Mouse (Mus musculus) heart, embryonic 14.5 days (tissue): Measurements from ENCODE around the gene Smpd3. TPM values are rescaled to one million over a fixed set of nuclear protein-coding genes. Genes with fewer than 3 reads are reported as not detected.

ENCODE experiments used
- ATAC-seq: fragments of 200-750 bp; cut with Nextera tagmentation; 2 replicates; pipeline ENCODE4 v1.8.0; 2017; ENCODE audit warnings: low read depth, moderate TSS enrichment; ENCODE audit not compliant: insufficient number of reproducible peaks, insufficient read depth, low FRiP score
- H3K27ac ChIP-seq, 2 experiments: fragments of 200-500 bp in 1 of 2; fragments of 300-500 bp in 1 of 2; sonication (generic) in 1 of 2; replicated peaks in 1 of 2; 2 replicates each; pipeline ENCODE4 v1.5.1; 2012 to 2014; ENCODE audit warnings: low read depth in 2 of 2, low read length in 2 of 2, control low read depth in 1 of 2, mild to moderate bottlenecking in 1 of 2, mixed read lengths in 1 of 2; ENCODE audit not compliant: control insufficient read depth in 1 of 2, insufficient read depth in 1 of 2
- H3K27me3 ChIP-seq: fragments of 300-500 bp; sonication (generic); 2 replicates; pipeline ENCODE4 v1.6.1; 2014; ENCODE audit warnings: mild to moderate bottlenecking, low read length, control low read depth; ENCODE audit not compliant: control insufficient read depth, insufficient read depth
- H3K36me3 ChIP-seq: fragments of 300-500 bp; sonication (generic); 2 replicates; pipeline ENCODE4 v1.6.1; 2014; ENCODE audit warnings: mild to moderate bottlenecking, control low read depth, low read length, mixed read lengths; ENCODE audit not compliant: control insufficient read depth, insufficient read depth
- H3K4me1 ChIP-seq, 2 experiments: fragments of 200-500 bp in 1 of 2; fragments of 300-500 bp in 1 of 2; sonication (generic) in 1 of 2; 2 replicates each; pipeline ENCODE4 v1.6.1; 2012 to 2014; ENCODE audit warnings: low read length in 2 of 2, control low read depth in 1 of 2, mixed read lengths in 1 of 2; ENCODE audit not compliant: control insufficient read depth in 2 of 2, insufficient read depth in 2 of 2
- H3K4me2 ChIP-seq: fragments of 300-500 bp; sonication (generic); 2 replicates; pipeline ENCODE4 v1.6.1; 2014; ENCODE audit warnings: mild to moderate bottlenecking, low read length
- H3K4me3 ChIP-seq, 2 experiments: fragments of 200-500 bp in 1 of 2; fragments of 300-500 bp in 1 of 2; sonication (generic) in 1 of 2; 2 replicates each; pipeline ENCODE4 v1.5.1; 2012 to 2014; ENCODE audit warnings: low read length in 2 of 2, mild to moderate bottlenecking in 2 of 2, control low read depth in 1 of 2, low read depth in 1 of 2, moderate library complexity in 1 of 2; ENCODE audit not compliant: control insufficient read depth in 1 of 2, insufficient read depth in 1 of 2
- H3K9ac ChIP-seq: fragments of 300-500 bp; sonication (generic); 2 replicates; pipeline ENCODE4 v1.6.1; 2014; ENCODE audit warnings: mild to moderate bottlenecking, low read length
- H3K9me3 ChIP-seq: fragments of 300-500 bp; sonication (generic); 2 replicates; pipeline ENCODE4 v1.6.1; 2016; ENCODE audit warnings: low read length, control low read depth; ENCODE audit not compliant: control insufficient read depth
- WGBS: fragments of 180-500 bp; shearing (Covaris S2); extraction: QIAGEN DNeasy Blood & Tissue Kit; methylation state at CpG from one replicate; pipeline ENCODE4 v1.1.7; 2014; 5-methylcytosine and 5-hydroxymethylcytosine counted together
- polyA plus RNA-seq: library from polyadenylated mRNA; unstranded; fragments of >200 nt; fragmentation: Nextera tagmentation; extraction: Ambion mirVana; gene quantifications from 2 replicates; pipeline ENCODE4 v1.2.1, GENCODE M21; 2014

The Smpd3 gene
- polyA plus RNA-seq, 1 experiment from 2014 or later: 1.9 TPM

DNA sequence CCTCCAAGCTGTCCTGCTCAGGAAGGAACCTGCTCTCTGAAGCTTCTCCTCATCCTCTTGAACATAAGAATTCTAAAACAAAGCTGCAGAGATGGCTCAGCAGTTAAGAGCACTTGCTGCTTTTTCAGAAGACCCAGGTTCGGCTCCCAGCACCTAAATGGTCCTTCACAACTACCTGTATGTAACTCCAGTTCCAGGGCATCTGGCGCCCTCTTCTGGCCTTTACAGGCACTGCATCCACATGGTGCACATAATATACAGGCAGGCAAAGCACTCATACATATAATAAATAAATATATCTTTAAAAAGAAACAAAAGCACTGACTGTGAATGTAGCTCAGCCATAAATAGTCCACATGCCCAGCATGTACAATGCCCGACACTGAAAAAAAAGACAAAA, 30.7 kb upstream of the Smpd3 start:
- Histone ChIP-seq H3K4me2 (no peak overlapping the region), H3K27me3 (no peaks in the 10 kb centered on the region), H3K27ac (no peak overlapping the region), H3K9me3 (no peaks in the 10 kb centered on the region), H3K36me3 (no peaks in the 10 kb centered on the region), H3K4me1 (no peaks in the 10 kb centered on the region), H3K9ac (no peak overlapping the region), H3K4me3 (no peak overlapping the region)
- ATAC-seq: no peak
- WGBS: 56% methylated on average over 3 of the region's 3 CpGs

DNA sequence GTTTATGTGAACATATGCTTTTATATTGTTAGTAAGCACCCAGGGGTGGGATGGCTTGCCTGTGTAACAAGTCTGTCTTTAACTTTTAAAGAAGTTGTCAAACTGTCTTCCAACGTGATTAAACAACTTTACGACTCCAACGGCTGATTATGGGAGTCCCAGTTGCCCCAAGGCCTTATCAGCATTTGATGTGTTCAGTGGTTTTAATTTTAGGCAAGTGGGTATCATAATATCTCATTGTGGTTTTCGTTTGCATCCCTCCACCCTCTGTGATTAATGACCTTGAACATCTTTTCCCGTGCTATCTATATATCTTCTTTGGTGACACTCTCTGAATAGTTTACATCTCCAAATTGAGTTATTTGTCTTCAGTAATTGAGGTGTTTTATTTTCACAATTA, 27.0 kb upstream of the Smpd3 start:
- no peak overlapping the region for H3K27ac ChIP-seq
- no peaks in the 10 kb centered on the region for H3K4me1 ChIP-seq
- 77% methylated on average over 5 of the region's 5 CpGs for WGBS
- no peaks in the 10 kb centered on the region for H3K36me3 ChIP-seq
- no peak overlapping the region for H3K4me3 ChIP-seq
- no peak for ATAC-seq
- H3K27me3 ChIP-seq: no peaks in the 10 kb centered on the region
- H3K4me2 ChIP-seq: no peak overlapping the region
- no peaks in the 10 kb centered on the region for H3K9me3 ChIP-seq
- H3K9ac ChIP-seq: no peak overlapping the region

DNA sequence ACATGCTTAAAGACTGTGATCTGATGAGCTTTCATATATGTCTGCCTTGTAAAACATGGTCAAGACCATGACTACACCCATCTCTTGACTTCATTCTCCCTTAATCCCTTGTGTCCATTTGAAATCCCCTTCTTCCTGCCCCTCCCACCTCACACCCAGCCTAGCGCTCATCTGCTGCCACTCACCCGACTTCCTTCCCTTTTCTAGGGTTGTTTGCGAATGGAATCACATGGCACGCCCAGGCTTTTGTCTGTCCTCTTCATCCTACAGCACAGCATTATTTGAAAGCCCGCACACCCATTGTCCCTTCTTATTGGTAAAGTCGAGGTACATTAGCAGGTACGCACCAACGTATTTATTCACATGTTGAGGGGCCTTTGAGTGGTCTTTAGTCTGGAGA, 26.5 kb upstream of the Smpd3 start:
- WGBS: 72% methylated on average over 8 of the region's 8 CpGs
- no peak overlapping the region for H3K4me3 ChIP-seq
- H3K27me3 ChIP-seq: no peaks in the 10 kb centered on the region
- H3K4me1 ChIP-seq: no peaks in the 10 kb centered on the region
- ATAC-seq: no peak
- H3K27ac ChIP-seq: no peak overlapping the region
- H3K9me3 ChIP-seq: no peaks in the 10 kb centered on the region
- H3K36me3 ChIP-seq: no peaks in the 10 kb centered on the region
- no peak overlapping the region for H3K9ac ChIP-seq
- H3K4me2 ChIP-seq: no peak overlapping the region

DNA sequence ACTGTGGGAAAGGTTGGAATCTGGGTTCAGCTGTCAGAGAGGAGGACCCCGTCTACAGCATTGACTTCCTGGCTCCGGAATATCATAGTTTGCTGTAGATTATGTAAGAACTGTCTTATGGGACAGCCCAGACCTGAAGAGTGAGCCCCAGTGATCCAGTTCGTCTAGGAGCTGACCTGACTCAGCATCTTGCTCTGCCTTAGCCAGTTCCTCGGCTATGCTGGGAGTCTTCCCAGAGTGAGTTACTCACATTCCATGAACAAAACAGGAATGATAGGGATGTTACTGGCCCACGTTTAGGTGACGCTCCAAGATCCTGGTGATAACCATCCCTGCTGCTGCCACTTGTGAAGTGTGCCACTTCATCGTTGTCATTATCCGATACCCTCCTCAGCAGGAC, 25.5 kb upstream of the Smpd3 start:
- Histone ChIP-seq H3K9ac (no peak overlapping the region), H3K27me3 (no peaks in the 10 kb centered on the region), H3K27ac (no peak overlapping the region), H3K9me3 (no peaks in the 10 kb centered on the region), H3K36me3 (no peaks in the 10 kb centered on the region), H3K4me3 (no peak overlapping the region), H3K4me1 (no peaks in the 10 kb centered on the region), H3K4me2 (no peak overlapping the region)
- no peak for ATAC-seq
- 55% methylated on average over 8 of the region's 8 CpGs for WGBS

DNA sequence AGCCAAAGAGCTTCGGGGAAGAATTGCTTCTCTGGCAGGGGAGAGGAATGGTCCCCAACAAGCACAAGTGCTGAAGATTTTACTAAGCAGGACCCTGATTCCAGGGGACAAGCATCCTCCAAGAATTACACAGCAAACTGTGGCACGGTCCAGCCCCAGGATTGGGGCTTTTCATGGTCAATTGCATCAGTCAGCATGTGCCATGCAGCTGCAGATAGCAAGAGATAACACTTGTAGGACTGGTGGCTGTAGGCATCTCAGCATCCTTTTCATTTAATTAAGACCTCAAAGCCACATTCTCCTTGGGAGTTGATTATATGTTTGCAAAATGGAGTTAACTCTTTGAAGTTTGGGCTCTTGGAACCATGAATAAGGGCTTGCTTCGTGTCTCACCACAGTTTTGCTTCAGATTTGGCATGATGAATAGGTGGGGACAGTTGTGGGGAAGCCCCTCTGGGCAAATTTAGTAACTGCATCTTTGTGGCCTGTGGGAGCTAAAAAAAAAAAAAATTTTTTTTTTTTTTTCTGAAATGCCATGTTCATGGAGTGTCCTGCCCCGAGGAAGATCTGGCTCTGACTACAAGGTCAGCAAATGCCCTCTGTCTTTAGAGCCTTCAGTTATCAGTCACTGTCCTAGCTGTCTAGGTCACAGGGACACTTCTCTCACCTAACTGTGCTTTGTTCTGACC, 22.0 kb upstream of the Smpd3 start:
- Histone ChIP-seq H3K9ac (no peak overlapping the region), H3K4me2 (no peak overlapping the region), H3K27me3 (no peaks in the 10 kb centered on the region), H3K27ac (no peak overlapping the region), H3K36me3 (no peaks in the 10 kb centered on the region), H3K4me1 (no peaks in the 10 kb centered on the region), H3K4me3 (no peak overlapping the region), H3K9me3 (no peaks in the 10 kb centered on the region)
- 47% methylated on average over 4 of the region's 4 CpGs for WGBS
- ATAC-seq: no peak

DNA sequence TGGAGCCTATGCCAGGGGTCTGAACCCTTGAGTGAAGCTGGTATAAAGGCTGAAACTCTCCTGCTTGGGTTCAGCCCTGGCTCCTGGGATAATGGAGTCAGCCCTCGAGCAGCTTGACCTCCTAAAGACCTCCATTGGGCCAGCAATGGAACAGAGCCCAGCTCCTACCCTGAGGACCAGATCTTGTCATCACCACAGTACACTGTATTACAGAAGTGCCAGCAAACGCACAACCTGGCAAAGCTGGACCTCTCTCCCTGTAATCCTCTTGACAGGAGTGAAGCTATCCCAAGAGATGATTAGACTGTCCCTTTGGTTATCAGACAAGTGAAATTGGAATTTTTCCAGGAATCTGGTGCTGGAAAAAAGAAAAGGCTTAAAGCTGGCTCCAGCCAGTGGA, 13.3 kb upstream of the Smpd3 start:
- Histone ChIP-seq H3K9me3 (no peaks in the 10 kb centered on the region), H3K4me2 (no peak overlapping the region), H3K27ac (no peak overlapping the region), H3K27me3 (no peaks in the 10 kb centered on the region), H3K36me3 (no peaks in the 10 kb centered on the region), H3K4me1 (peaks cover 5 to 10% of the 10 kb centered on the region in 2 experiments), H3K4me3 (no peak overlapping the region), H3K9ac (no peak overlapping the region)
- ATAC-seq: no peak
- WGBS: 13% methylated on average over 2 of the region's 2 CpGs

DNA sequence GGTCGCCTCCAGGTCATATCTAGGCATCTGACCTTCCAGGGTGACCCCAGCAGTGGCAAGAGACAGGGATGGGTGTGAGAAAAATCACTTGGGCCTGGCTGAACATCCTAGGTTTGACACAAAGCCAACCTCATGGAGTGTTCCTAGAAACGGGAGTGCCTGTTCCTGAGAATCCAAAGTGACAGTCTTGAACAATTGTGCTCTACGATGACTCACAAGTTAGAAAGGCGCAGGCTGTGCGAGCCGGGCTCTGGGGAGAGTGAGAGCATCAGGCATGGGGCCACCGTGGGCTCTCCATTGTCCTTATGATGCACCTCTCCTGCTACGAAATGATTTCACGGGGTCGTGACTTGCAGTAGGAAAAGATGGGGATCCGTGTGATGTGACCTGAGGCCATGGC, 11.6 kb upstream of the Smpd3 start:
- H3K27ac ChIP-seq: no peak overlapping the region
- H3K4me1 ChIP-seq: peaks cover 5 to 10% of the 10 kb centered on the region in 2 experiments
- no peak for ATAC-seq
- H3K27me3 ChIP-seq: no peaks in the 10 kb centered on the region
- H3K4me2 ChIP-seq: no peak overlapping the region
- H3K36me3 ChIP-seq: no peaks in the 10 kb centered on the region
- H3K9ac ChIP-seq: no peak overlapping the region
- H3K9me3 ChIP-seq: no peaks in the 10 kb centered on the region
- 62% methylated on average over 11 of the region's 11 CpGs for WGBS
- no peak overlapping the region for H3K4me3 ChIP-seq

DNA sequence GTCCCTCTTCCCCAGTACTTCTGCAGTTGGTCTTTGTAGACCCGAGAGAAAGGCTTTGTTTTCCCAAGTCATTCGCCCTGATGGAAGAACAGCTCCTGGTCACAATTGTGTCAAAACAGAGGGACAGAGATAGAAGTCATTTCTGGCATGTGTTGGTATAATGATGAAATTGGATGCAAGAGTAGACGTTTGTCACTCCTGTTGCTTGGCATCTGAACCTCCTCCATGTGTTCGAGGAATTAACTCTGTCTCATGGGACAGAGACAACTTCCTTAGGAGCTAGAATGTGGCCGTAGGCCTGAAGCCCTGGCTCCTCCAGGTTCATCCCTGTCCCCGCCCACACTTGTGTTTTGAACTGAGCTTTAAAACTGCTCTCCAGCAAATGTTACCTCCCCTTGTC, 8.3 kb upstream of the Smpd3 start:
- Histone ChIP-seq H3K27ac (no peak overlapping the region), H3K9me3 (no peaks in the 10 kb centered on the region), H3K4me3 (no peak overlapping the region), H3K4me2 (no peak overlapping the region), H3K36me3 (no peaks in the 10 kb centered on the region), H3K27me3 (no peaks in the 10 kb centered on the region), H3K4me1 (peaks cover 6 to 8% of the 10 kb centered on the region in 2 experiments), H3K9ac (no peak overlapping the region)
- no peak for ATAC-seq
- 60% methylated on average over 6 of the region's 6 CpGs for WGBS
